Mouse (Mus musculus) left cerebral cortex, postnatal 4 days (tissue): ENCODE data around the gene Nrp2. TPM values are rescaled to one million over a fixed set of nuclear protein-coding genes. Genes with fewer than 3 reads are reported as not detected.

Experiments used
- DNase-seq: peaks from one replicate; pipeline ENCODE4 v3.0.0-alpha.2; 2022
- intact Hi-C: fragments of 180-260 bp; cut with DNase I; formaldehyde crosslinking; loops from one replicate; pipeline ENCODE4 v1.15.1; 2025
- total RNA-seq, 2 experiments: library from RNA; stranded (reverse); gene quantifications; 2 replicates each; pipeline ENCODE4 v1.2.3; 2021

The Nrp2 gene
- total RNA-seq, 2 experiments from 2014 or later: 49.9 to 86.2 TPM

DNA sequence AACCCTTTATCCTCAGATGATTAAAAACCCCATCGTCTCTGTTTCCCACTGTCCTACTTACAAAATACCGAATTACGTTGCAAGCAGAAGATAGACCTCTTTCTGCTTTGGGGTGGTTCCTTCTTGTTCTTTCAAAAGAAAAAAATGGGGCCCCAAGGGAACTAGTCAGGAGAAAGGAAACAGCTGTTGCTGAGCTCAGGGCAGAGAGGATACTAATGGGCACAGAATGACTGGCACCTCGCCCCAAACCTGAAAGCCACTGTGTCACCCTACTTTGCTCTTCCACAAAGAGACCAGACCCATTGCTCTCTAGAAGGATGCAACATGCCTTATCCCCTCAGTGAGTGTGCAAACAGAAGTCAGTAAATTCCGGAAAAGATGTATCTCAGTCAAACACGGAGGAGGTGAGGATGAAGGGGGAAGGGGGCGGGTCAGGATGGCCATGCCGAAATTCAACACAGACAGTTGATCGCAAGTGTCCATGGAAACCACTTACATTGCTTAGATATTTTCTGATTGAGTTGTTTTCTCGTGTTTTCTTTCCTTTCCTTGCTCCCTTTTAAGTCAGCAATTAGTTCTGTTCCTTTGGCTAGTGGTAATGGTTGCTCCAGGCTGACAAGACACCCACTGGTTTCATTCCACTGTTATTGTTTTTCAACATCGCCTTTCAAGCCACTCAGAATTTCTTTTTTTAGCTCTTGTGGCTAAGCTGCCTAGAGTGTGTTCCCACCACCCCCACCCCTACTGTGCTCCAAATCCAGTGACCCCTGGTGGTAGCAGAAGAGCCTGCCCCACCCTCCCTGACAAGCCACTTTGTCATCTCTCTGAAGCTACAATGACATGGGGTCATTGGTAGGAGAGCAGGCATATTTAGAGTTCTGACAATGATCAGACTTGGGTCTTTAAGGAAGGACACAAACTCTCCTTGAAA is 71.5 kb downstream of the Nrp2 start:
- intact Hi-C loops: no loop called here
- no peak for DNase-seq

- peak; percentile 57 for DNase-seq
- intact Hi-C loops: no loop called here
Observed at GRCm38 (mm10) chr1:62777320-62778235, 74.5 kb downstream of the Nrp2 start.

DNA sequence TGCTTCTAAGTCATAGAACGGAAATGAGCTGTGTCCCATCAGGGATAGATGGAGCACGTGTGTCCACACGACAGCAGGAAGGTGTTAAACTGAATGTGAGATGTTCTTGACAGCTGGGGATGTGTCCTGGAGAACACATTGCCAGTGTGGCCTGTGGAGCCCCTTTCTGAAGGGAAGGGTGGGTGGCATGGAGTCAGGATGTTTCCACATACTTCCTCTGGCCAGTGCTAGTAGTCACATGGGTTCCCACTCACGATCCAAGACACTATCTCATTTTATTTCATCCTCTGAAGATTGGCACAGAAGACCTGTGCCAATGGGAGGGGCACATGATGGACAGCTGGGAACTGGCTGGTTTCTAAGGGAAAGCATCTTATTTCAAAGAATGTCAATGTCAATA is 75.8 kb downstream of the Nrp2 start:
- no peak for DNase-seq
- intact Hi-C loops: no loop called here

DNA sequence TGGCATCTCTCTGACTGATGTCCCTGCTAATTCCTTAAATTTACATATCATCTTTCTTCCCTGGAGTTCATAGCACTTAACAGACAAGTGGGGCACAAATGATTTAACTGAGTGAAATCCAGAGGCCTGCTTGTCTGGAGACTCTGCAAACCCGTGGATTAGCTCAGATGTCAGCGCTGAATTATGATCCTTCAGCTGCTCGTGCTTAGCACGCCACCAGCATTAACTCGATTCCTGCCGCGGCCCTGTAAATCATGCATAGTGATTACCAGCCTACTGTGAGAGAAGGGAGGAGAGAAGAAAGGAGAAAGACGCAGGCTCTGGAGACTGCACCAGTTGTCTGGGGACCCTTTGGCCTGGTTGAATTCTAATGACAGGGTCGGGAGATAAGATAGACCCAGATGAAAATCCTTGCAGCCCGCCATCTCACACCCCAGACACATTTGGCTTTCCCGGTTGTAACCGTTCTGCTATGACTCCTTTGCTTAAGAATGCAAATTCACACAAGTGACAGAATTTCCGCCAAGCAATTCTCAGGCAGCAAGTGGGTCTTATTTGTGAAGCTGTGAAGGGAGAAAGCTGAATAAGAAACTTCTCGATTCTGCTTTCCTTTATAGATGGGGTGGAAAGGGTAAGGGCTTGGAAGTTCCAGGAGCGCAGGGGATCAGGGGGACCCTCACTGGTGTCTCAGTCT is 77.1 kb downstream of the Nrp2 start:
- no peak for DNase-seq
- intact Hi-C loops: no loop called here

DNA sequence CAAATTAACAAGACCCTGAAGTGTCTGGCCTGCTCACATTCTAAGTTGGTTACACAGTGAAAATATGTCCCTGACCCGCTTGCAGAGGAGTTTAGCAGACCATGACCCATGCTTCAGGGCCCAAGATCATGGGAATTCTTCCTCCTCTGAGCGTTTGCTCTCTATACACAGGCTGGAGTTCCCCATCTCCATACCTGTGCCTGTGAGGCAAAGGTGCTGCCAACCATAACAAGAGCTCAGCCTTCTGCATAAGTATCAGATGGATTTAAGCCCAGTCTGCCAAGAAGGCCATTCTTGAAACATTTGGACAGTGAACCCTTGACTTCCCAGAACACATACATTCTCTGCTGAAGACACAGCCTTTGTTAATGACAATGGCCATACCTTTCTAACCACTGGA is 79.1 kb downstream of the Nrp2 start:
- intact Hi-C loops: no loop called here
- DNase-seq: no peak

- DNase-seq: no peak
- intact Hi-C loops: no loop called here
Observed at GRCm38 (mm10) chr1:62782573-62782972, 79.5 kb downstream of the Nrp2 start.

DNA sequence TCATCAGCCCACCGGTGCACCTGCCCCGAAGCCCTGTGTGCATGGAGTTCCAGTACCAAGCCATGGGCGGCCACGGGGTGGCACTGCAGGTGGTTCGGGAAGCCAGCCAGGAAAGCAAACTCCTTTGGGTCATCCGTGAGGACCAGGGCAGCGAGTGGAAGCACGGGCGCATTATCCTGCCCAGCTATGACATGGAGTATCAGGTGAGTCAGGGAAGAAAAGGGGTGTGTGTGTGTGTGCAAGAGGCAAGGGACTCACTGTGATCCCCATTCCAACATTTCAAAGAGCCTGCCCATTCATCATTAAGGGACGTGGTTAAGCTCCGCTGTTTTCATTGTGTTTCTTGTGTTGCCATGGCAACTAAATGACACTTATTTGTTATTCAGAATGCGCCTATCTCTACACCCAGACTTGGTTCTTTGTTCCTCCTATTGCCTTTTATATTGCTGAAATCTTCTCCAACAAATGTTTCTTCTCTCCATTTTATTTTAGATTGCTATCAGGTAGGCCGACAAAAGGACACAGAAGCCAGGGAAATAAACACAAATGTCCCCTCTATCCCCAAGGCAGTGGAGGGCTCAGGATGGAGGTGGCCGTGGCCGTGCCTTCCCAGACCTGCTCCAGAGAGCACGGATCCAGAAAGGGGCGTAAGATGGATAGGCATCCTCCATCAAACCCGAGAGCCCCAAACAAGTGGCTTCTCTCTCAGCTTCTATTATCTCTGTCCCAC is 80.4 kb downstream of the Nrp2 start:
- peak; percentile 37 for DNase-seq
- intact Hi-C loops: no loop called here

GRCm38 (mm10) chr1:62784084-62784392 is 81.0 kb downstream of the Nrp2 start:
- peak; percentile 92 for DNase-seq

DNA sequence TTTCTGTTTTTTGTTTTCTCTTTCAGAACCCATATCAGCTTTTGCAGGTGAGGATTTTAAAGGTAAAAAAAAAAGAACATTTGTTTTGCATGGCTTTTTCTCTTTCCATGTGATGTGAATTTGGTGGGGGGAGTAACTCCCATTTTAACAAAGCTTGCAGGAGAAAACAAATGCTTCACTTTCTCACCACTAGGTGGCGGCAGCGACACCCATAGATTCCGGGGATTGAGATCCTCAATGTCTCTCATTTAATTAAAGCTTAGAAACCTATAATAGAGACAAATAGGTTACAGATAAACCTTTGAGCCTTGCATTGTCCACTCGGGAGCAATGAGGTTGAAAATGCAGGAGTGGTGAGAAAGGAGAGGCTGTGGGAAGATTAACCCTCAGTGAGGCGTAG is 83.2 kb downstream of the Nrp2 start:
- DNase-seq: peak; percentile 77
- intact Hi-C loops: no loop called here

More at GRCm38 (mm10) chr1:62784084-62784392, 81.0 kb downstream of the Nrp2 start:
- intact Hi-C loops: no loop called here

- intact Hi-C loops: no loop called here
Observed at GRCm38 (mm10) chr1:62787546-62787945, 84.5 kb downstream of the Nrp2 start.

DNA sequence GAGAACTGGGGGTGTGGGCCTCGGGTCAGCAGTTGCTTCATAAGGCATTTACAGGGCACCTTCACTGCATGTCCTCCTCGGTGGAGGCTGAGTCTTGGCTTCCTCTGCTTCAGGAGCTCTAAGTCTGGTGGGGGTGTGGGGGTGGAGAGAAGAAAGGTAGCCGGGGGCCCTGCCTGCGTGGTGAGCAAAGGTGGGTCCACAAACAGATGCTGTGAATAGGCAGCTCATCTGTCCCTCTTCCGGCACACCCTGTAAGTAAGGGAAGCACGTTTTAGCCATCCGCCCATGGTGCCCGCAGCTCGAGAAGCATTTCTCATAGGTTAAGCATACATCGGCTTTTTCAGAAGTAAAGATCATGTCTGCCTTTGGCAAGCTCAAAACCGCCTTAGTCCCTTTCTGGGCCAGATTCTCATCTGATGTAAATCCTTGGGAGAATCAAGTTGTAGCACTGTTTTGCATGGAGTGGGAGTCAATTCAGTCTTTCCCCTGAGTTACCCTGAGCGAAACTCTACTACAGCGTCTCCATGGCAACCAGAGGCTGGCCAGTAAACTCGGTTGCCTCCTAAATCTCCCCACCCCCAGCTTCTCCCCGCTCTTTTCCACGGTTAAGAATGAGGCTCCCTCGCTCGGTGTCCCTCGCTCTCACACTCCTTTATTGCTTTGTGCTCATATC is 91.3 kb downstream of the Nrp2 start:
- peak; percentile 59 for DNase-seq
- intact Hi-C loops: loop anchor here (10.0 kb wide), 2 partner anchors 140 to 170 kb away; no protein-coding TSS in a partner anchor

More at GRCm38 (mm10) chr1:62787546-62787945, 84.5 kb downstream of the Nrp2 start:
- DNase-seq: no peak

GRCm38 (mm10) chr1:62794896-62795255 is 91.8 kb downstream of the Nrp2 start:
- intact Hi-C loops: loop anchor here (10.0 kb wide), 2 partner anchors 140 to 170 kb away; no protein-coding TSS in a partner anchor
- DNase-seq: no peak

DNA sequence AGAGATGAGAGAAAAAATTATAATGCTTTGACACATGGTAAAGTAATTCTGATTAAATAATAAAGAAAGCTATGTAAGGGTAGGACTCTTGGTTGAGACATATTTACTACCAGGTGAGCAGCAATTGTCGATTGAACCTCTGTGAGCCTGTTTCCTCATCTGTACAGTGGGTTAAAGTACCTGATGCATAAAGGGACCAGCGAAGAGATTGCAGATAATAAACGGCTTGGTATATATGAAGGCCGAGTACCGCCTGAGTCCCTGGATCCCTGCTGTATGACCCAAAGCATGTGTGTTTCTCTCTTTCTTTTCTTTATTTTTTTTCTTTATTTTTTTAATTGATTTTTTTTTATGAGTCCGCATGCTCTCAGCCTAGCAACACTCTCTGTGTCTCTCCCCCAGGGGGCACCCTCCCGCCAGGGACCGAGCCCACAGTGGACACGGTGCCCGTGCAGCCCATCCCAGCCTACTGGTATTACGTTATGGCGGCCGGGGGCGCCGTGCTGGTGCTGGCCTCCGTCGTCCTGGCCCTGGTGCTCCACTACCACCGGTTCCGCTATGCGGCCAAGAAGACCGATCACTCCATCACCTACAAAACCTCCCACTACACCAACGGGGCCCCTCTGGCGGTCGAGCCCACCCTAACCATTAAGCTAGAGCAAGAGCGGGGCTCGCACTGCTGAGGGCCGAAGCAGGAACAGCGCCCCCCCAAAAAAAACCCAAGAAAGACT is 92.4 kb downstream of the Nrp2 start:
- DNase-seq: peak; percentile 73
- intact Hi-C loops: loop anchor here (10.0 kb wide), 2 partner anchors 139 to 169 kb away; no protein-coding TSS in a partner anchor

GRCm38 (mm10) chr1:62796038-62796647 is 93.1 kb downstream of the Nrp2 start:
- DNase-seq: peak; percentile 72

DNA sequence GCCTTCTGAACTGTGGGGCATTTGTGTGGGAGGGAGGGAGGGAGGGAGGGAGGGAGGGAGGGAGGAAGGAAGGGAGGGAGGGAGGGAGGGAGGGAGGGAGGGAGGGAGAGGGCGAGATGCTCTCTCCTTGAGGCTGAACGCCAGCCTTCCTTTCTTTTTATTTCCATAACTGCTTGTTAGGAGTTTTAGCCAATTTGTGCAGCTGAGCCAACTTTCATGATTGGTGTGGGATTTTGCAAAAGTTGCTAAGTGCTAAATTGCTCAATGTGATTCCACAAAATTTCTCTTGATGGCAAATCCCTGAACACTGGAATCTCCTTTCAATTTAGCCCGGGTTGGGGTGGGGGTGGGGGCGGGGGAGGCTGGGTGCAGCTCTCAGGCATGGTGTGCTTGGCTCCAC is 96.3 kb downstream of the Nrp2 start:
- intact Hi-C loops: loop anchor here (10.0 kb wide), 2 partner anchors 135 to 165 kb away; no protein-coding TSS in a partner anchor

More at GRCm38 (mm10) chr1:62796038-62796647, 93.1 kb downstream of the Nrp2 start:
- intact Hi-C loops: loop anchor here (10.0 kb wide), 2 partner anchors 139 to 169 kb away; no protein-coding TSS in a partner anchor

DNA sequence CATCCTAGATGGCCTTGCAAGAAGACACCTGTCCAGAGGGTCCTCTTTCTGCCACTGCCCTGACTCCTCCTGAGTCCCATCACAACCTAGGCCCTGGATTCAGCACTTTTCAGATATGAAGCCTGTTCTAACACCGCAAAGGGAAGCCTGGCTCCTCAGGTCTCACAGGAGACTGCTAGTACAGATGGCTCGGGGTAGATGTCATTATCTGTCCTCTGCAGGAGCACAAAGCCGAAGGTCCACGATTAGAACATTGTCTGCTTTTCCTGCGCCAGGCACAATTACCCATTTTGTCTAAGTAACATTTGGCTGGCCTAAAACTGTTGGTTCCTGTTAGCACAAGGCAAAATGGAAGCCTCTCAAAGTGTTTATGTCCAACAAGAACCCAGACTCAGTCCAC is 97.3 kb downstream of the Nrp2 start:
- no peak for DNase-seq
- intact Hi-C loops: no loop called here

More for the DNA sequence above, 96.3 kb downstream of the Nrp2 start:
- DNase-seq: no peak

DNA sequence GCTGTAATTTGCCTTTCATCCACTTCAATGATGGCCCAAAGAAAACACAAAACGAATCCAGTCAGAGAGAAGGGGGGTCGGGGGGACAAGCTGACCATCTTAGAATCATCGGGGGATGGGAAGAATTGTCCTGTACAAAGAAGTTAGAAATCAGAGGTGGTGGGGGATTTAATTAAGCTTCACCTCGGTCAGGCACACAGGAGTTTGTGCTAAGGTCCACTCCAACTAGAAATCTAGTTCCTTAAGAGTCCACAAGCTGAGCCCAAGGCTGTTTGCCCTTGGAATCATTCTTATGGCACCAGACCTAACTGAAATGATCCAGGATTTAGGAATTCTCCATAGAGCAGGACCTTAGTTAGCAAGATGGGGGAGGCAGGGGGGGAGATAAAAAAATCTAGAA is 98.3 kb downstream of the Nrp2 start:
- no peak for DNase-seq
- intact Hi-C loops: no loop called here

GRCm38 (mm10) chr1:62801842-62802241 is 98.8 kb downstream of the Nrp2 start:
- DNase-seq: no peak
- intact Hi-C loops: no loop called here
